Mouse (Mus musculus) frontal cortex, postnatal 10 days (tissue): ENCODE results near the gene Fam124a.
"Not testable (repeated sequence)": the region's sequence is repeated elsewhere in the genome, so short reads cannot be mapped to it uniquely, and the experiment has no call there.

Source experiments
- DNase-seq, 2 experiments: peaks; one replicate each; pipeline ENCODE4 v3.0.0; 2022; ENCODE audit warnings: low spot score in 2 of 2, mixed read lengths in 1 of 2

Gene Fam124a

GRCm38 (mm10) chr14:62555309-62555829 lies at the start of gene Fam124a:
Fam124a (plus strand) TSS chr14:62555737.
- peak; percentile 74 to 80 for DNase-seq

GRCm38 (mm10) chr14:62506261-62506660 lies 49.3 kb upstream of the Fam124a start:
- no peak for DNase-seq

DNA sequence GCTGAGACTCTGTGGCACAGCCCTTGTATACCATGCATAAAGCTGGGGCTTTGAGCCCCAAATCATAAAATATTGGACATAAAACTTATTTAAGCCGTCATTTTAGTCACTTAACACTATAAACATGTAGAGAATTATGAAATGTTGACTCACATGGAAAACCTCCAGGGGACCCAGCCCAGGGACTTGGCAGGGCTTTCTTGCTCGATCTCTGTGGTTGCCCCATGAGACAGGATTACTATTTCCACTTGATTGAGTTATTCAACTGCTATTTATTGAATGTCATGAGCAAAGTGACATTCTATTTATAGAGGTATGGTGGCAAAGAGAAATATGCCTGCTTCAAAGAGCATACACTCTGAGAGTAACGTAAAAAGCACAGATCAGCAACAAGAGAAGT lies 46.2 kb upstream of the Fam124a start:
- DNase-seq = no peak

GRCm38 (mm10) chr14:62512845-62513244 lies 42.7 kb upstream of the Fam124a start:
- DNase-seq = no peak

DNA sequence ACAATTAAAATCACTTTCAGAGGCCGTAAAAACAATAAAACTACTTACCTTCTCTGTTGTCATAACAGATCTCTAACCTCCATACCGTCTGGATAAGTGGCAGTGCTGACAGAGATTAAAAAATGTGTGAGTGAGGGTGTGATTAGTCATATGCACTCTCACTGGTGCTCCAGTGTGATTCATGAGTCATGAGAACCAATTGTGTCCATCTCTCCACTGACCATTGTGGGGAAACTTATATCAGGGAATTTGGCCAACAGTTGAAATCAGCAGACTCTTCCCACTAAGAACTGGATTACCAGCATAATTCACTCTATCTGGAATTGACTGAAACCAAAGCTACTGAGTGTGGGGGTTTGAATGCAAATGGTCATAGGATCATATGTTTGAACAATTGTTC lies 24.6 kb upstream of the Fam124a start:
- DNase-seq = no peak

DNA sequence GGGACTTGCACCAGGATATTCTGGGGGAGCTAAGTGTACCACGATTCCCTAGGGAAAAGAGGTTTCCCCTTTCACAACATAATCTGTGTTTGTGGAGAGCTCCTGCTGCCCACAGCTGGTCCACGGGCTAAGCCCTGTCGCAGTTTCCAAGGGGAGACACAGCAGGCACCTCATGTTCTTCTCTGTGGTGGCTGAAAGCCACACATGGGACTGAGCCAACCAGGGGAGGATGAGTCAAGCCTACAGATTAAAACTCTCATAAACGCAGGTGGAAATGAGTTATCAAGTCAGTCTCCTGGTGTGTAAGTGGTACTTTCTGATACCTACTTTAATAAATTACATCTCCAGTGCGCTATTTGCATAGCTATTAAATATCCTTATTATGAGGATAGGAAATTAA lies 19.4 kb upstream of the Fam124a start:
- no peak for DNase-seq

DNA sequence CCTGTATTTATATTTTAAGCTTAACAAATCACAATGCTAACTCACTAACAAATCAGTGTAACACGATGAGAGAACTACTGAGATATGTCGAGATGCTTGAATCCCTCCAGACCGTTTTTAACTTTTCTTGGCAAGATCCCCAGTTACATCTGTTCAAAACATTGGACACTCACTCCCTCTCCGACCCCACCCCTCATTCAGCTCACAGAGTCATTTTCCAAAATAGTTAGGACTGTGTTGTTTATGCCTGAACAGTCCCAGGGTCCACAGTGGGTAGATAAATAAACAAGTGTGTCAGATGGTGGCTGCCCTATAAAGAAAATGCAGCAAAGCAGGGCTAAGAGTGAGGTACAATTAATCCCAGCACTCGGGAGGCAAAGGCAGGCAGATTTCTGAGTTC lies 18.5 kb upstream of the Fam124a start:
- no peak for DNase-seq

GRCm38 (mm10) chr14:62539834-62540233 lies 15.7 kb upstream of the Fam124a start:
- DNase-seq = no peak

DNA sequence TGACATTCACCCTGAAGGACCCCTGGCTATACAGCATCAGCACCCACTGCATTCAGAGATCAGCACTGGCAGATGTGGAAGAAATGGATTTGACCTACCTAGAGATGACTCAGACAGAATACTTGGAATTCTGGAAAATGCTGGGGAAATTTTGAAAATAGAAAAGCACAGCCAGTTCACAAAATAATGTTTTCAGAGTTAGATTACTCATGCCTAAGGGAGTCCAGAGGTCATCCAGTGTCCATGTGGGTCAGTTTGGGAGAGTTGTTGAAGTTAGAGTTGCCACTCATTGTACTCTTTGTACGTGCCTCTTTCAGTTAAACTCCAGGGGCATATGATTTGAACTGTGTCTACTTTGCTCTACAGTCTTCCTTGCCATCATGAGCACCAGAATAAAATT lies 13.8 kb upstream of the Fam124a start:
- DNase-seq = no peak

DNA sequence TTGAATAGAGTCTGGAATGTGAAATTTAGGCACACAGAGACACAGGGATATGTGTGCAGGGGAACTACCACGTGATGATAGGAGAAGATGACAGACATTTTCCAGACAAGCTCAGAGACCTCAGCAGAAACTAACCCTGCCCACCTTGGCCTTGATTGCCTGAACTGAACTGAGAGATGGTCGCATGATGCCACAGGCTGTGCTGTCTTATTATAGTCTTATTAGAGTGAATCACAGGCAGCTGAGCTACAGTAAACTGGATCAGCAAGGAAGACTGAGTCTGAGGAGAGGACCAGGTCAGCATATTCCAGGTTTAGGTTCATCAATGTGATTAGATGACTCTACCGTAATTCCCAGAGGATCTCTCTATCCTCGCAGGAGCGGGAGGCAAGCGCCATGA lies 9.2 kb upstream of the Fam124a start:
- no peak for DNase-seq

GRCm38 (mm10) chr14:62546746-62547145 lies 8.8 kb upstream of the Fam124a start:
- no peak for DNase-seq

DNA sequence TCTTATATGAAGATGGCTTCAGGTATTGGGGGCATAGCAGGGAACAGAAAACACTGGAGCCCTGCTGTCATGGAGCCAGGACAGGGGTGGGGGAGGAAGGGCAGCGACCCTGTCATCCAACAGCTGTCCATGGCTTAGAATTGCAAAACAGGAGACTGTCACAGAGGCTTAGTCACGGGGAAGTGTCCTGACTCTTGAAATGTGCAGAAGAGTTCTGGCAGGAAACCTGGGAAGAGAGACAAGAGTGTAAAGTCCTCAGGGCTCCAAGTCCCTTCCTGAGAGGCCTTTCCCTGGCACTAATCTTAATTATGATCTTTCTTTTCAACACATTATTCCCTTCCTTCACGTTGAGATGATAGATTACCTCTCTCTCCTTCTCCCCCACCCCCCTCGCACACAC lies 5.4 kb upstream of the Fam124a start:
- no peak for DNase-seq

GRCm38 (mm10) chr14:62552771-62553170 lies 2.8 kb upstream of the Fam124a start:
- DNase-seq = no peak

- DNase-seq = no peak
Measured at GRCm38 (mm10) chr14:62553786-62554185, 1.8 kb upstream of the Fam124a start.

DNA sequence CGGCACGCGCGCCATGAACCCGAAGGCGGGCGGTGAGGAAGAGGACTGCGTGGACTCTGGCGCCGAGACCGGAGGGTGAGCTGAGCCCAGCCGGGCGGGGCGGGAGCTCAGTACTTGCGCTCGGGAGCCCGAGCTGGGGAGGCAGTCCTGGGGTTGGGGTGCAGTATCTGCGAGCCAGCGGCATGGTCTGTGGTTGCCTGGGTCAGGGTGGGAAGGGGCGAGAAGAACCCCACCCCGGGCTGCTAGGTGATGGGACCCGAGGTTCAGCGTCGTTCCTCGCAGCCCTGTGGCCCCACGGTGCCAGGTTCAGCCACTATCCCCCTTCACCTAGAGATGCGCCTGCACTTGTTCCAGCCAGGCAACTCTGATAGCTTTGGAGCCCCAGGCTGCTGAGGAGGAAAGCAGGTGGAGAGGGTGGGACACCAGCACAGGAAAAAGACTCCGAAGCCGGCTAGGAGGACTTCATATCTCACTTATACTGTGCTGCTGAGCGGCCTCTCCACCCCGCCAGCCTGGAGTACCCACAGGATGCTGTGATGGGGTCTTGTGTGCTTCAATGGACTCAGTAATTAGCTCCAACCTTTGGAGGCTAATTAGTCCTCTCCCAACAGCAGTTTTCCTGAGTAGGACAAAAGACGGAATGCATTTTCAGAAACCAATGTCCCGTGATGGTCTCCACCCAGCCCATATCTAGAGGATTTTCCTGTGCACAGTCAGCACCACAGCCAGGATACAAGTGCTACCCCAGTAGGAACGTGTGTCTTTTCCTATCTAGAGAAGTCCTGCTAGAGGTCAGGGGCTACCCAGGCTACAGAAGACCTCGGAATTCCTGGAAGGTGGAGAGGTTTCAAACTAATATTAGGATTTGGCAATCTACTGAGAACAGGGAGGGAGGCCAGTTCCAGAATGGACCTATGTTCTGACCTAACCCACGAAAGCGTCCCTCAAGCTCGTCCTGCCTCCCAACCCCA lies 588 bp downstream of the Fam124a start:
- peak in 1 of 2 experiments; percentile 31 for DNase-seq

- no peak for DNase-seq
Measured at GRCm38 (mm10) chr14:62557111-62557510, 1.6 kb downstream of the Fam124a start.

- peak in 1 of 2 experiments; percentile 35 for DNase-seq
Measured at GRCm38 (mm10) chr14:62561875-62562748, 6.6 kb downstream of the Fam124a start.

- DNase-seq = no peak
Measured at GRCm38 (mm10) chr14:62563679-62564078, 8.1 kb downstream of the Fam124a start.

DNA sequence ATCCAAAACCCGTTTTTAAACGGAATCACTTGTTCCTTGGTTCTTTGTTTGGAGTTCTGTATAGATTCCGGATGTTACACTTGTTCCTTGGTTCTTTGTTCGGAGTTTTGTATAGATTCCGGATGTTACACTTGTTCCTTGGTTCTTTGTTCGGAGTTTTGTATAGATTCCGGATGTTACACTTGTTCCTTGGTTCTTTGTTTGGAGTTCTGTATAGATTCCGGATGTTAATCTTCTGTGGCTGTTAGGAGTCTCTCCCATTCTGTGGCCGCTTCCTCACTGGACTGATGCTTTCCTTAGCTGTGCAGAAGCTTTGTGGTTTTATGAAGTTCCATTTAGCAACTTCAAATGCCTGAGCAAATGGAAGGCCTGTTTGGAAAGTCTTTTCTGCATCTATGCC lies 11.3 kb downstream of the Fam124a start, which contains the start of gene Gm4131:
Gm4131 (minus strand) TSS at position 101 of the 400 bp plus-strand sequence.
- not testable (repeated sequence) for DNase-seq

GRCm38 (mm10) chr14:62569463-62569862 lies 13.9 kb downstream of the Fam124a start:
- no peak for DNase-seq

GRCm38 (mm10) chr14:62570299-62570698 lies 14.8 kb downstream of the Fam124a start:
- no peak for DNase-seq

- no peak for DNase-seq
Measured at GRCm38 (mm10) chr14:62573454-62573853, 17.9 kb downstream of the Fam124a start.
